Mouse (Mus musculus) heart, adult 9 months (tissue): ENCODE data around the gene Nrbp1.
"Not testable (repeated sequence)": the region's sequence is repeated elsewhere in the genome, so short reads cannot be mapped to it uniquely, and the experiment has no call there.

Experiments
- DNase-seq, 2 experiments: peaks; one replicate each; pipeline ENCODE4 v3.0.0; 2022; ENCODE audit warnings: low spot score in 2 of 2

Gene Nrbp1

DNA sequence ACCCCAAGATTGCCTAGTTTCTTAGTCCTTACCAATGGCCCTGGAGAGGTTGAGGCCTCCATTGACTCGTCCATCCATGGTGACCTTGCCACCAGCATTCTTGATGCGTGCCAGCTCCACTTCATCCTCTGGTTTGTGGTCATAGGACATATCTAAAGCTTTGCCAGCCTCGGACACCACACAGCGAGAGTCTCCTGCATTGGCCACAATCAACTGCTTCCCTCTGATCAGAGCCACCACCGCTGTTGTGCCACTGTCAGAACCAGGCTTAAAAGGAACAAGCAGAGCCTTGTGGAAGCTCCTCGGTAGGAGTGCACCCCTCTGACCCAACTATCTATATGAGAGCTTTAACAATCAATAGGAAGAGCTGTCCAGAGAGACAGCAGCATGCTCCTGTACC is 36.2 kb upstream of the Nrbp1 start:
- DNase-seq = no peak

DNA sequence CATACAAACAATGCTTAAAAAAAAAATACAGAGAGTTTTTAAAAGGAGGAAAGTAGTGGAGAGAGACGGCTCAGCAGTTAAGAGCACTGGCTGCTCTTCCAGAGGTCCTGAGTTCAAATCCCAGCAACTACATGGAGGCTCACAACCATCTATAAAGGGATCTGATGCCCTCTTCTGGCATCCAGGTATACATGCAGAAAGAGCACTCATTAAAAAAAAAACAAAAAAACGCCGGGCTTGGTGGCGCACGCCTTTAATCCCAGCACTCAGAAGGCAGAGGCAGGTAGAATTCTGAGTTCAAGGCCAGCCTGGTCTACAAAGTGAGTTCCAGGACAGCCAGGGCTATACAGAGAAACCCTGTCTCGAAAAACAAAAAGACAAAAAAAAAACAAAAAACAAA is 24.1 kb upstream of the Nrbp1 start:
- DNase-seq = not testable (repeated sequence)

DNA sequence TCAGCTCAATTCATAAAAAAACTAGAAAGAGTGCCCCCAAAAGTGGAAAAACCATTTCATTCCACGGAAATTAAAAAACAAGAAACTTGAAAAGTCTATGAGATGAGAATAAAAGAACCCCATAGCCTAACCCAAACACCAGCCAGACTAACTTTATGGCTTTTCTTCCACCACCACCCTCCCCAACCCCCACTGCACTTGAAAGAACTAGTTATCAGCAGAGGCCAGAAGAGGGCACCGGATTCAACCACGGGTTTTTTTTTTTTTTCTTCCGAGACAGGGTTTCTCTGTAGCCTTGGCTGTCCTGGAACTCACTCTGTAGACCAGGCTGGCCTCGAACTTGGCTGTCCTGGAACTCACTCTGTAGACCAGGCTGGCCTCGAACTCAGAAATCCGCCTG is 22.4 kb upstream of the Nrbp1 start:
- no peak for DNase-seq

DNA sequence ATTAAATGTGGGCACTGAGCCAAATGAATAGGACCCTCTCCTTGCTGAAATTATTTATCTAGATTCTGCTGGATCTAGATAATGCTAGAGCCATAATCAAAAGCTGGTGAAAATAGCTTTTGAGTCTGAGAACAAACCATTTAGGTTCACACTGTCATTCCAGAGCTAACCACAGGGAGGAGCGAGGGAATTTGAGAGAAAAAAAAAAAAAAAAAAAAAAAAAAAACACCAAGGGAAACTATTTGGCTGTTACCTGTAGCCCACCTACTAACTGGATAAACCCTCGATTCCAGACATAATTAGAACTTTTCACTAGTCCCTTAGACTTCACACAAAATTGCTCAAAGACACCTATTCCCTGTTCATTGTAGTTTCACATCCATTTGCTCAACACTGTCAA is 21.6 kb upstream of the Nrbp1 start:
- DNase-seq = no peak

DNA sequence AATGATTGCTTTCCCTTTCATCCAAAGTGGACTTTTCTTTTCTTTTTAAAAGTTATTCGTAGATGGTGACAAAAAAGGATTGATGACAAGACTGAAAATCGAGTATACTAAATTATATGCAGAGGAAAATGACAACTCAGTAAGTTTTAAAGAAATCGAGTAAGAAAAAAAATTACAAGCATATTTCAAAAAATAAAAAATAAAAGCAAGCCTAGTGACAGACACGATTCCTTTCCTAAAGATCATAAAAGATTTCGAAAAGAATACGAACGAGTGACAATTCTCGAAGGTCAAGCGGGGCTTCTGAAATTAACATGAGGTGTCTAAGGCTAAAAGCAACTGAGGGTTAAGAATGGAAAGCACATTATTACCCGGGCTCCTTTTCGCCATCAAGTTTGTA is 21.2 kb upstream of the Nrbp1 start:
- no peak for DNase-seq

DNA sequence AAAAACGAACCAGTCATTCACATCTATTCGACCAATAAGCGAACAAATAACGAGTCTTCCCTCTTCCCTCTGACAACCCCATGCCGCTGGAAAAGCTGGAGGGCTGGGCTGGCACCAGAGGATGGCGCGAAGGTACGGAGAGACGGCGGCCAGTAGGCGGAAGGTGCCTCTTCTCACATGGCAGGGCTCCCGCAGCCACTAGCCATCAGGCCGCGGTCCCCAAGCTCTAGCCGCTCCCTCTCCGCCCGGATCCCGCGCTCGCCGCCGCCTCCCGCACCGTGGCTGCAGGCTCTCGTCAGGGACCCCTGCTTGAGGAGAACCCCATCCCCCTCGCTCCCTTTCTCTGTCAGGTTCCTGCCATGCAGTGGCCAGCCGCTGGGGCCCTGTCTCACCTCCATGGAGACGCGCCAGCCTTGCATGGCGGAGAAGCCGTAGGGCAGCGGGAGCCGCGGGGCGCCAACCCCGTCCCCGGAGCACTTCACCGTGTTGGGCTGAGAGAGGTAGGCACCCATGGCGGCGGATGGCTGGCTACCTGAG is 20.7 kb upstream of the Nrbp1 start:
- no peak for DNase-seq

DNA sequence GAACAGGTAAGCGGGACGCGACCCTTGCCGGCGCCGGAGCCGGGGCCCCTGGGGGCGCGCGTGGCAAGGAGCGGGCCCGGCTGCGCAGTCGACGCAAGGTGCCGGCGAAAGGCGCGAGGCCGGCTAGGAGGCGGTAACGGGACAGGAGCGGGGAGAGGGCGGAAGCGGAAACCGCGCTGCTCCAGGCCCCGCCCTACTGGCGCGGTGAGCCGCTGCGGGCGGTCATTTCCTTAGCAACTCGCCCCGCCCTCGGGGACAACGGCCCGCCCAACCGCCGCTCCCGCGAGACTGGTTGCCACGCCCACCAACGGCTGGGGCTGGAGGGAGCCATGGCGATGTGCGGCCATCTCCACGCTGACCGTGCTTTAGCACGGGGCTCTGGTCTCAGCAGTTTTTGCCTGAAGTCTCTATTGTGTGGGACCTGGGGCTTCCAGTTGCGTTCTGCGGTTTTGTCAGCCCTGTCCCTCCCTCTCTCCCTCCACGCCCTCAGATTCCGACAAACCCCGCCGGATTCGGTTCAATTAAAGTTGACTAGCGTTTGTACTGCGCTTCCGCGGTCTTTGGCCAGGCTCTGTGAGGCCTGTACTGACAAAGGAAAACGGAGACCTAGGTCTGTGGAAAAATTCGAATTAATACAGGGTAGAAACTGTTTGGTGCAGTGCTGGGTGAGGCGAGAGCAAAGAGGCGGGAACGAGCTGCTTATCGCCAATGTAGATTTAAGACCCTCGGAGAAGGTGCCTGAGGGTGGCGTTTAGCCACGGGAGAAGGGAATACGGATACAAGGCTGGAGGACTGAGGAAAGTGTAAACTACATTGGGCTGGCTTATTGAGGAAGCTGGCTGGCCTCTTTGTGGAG is 20.0 kb upstream of the Nrbp1 start, which contains the start of gene Ppm1g:
Gene Ppm1g, minus strand, starts transcription at position 240 of the 856 bp plus-strand sequence.
- peak; percentile 97 to 98 for DNase-seq

DNA sequence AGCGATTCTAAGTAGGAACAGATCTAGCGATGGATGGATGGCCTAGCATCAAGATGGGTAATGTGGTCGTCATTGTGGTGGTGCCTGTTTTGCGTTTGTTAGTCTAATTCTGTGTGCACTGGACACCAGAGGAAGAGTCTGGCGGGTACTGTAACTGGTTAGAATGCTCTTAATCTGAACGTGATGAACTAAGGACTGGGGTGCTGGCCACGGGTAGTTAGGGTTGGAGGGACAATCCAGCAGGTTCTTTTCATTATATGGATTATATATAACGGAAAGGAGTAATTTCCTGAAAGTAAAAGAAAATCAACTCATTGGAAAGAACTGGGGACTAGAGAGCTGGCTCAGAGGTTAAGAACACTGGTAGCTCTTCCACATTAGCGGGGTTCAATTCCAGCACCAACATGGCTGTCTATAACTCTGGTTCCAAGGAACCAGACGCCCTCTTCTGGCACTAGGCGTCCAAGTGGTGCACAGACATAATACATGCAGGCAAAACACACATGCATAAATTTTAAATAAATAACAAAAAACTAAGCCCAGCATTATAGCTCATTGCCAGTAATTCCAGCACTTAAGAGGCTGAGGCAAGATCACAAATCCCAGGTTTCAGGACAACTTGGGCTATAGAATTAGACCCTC is 19.2 kb upstream of the Nrbp1 start:
- no peak for DNase-seq

DNA sequence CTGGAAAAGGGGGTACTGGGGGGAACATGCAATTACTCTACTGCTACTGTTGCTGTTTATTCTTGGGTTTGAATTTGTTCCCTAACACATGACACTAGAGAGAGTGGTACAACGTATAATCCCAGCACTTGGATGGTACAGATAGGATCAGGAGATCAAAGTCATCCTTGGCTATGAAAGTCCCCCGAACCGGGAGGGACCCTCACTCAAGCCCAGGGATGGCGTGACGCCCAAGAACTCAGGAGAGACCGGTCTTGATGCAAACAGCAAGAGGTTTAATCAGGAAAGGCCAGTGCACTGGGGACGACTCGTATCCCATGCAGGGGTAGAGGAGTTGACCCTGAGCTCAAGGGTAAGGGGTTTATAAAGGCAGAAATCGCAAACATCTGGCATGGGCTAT is 18.0 kb upstream of the Nrbp1 start:
- no peak for DNase-seq

DNA sequence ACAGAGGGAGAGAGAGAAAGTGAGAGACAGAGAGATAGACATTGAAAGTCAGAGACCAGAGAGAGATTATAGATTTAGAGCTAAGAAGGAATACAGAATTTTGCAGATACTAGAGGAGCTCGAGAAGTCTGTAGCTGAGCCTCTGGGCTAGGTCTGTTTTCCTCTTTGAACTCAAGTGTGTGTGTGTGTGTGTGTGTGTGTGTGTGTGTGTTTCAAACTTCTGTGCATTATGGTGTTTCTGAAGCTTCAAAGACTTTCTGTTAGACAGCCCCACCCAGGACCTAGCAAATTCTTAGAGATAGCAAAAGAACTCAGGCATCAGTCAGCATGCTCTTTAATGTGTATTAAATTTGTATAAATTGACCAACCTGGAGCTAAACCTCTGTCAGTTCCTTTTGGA is 14.0 kb upstream of the Nrbp1 start:
- DNase-seq = no peak

DNA sequence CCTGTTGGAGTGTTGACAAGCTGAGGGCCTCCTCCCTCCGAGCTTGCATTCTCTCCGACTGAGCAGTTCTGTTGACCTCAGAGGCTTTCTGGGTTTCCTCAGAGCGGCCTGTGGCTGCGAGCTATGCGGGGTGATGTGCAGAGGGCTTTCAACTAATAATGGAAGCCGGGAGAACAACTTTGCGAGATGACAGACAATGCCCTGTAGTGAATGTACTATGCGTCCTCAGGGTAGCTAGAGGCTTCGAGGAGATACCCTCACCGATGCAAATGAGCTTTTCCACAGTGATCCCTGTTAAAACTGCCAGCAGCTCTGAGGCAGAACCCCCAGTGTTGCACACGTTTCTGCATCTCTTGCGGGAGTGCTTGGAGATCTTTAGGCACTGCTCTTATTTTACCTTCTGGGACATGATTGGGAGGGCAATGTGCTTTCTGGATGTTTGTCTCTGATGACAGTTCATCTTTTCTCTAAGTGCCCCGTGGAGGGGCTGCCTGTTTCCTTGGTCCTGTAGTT is 914 bp downstream of the Nrbp1 start:
- DNase-seq = no peak

DNA sequence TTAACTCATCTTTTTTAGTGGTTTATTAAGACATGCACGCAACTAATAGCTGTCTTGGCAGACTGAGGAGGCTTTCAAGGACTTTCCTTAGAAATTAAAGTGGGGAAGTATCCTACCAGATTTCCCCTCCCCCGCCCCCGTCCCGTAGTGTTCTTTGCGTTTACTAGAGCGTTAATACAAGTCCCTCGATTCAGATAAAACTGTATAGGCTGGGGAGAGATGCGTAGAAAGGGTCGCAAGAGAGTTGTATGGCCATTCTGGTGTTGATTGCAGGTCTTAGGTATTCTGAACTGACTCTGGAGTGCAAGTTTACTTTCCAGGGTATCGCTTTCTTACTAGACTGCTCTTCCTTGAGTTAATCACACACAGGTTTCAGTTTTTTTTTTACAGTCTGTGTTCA is 1.5 kb downstream of the Nrbp1 start:
- no peak for DNase-seq

DNA sequence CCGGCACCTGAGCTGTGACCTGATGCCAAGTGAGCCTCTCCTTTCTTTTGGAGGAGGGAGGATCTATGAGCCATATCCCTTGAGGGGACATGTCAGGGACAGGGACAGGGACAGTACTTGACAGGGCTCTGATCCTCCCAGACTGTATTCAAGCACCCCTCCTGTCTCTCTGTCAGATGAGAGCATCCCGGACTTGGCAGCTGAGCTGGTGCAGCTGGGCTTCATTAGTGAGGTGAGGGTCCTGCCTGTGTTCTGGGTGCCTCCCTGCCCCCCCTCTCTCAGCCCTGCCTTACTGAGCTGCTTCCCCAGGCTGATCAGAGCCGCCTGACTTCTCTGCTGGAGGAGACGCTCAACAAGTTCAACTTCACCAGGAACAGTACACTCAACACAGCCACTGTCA is 10.1 kb downstream of the Nrbp1 start:
- DNase-seq = no peak

DNA sequence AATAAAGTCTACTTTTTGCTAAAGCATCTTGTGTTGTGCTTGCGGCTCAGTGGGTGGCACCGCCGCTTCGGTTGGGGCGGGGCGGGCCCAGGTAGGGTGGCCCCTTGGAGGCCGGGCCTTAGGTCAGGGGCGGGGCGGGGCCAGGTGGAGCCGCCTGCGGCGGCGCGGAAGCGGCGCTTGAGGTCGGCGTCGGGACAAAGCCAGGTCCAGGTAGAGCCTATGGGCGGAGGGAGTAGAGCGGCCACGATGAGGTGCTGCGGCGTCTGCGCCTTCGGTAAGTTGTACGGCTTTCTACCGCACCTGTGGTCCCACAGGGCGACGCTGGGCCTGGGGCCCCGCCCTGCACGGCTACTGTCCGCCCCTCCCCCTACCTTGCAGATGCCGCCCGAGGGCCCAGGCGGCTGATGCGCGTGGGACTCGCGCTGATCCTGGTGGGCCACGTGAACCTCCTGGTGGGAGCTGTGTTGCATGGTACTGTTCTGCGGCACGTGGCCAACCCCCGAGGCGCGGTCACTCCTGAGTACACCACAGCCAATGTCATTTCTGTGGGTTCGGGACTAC is 11.0 kb downstream of the Nrbp1 start, which contains the start of gene Krtcap3:
Gene Krtcap3, plus strand, starts transcription at position 151 of the 561 bp plus-strand sequence.
- no peak for DNase-seq

DNA sequence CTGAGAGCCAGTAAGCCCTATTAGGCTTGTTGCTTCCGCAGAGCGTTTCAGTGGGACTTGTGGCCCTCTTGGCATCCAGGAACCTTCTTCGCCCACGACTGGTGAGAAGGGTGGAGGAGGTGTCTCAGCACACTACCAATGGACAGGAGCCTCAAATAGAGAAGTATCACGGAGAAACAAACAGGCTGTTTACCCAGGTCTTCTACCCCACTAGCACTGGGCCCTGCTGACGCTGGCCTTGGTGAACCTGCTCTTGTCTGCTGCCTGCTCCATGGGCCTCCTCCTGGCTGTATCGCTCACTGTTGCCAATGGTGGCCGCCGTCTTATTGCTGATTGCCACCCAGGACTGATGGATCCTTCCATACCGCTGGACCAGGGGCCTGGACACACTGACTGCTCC is 11.5 kb downstream of the Nrbp1 start:
- no peak for DNase-seq

DNA sequence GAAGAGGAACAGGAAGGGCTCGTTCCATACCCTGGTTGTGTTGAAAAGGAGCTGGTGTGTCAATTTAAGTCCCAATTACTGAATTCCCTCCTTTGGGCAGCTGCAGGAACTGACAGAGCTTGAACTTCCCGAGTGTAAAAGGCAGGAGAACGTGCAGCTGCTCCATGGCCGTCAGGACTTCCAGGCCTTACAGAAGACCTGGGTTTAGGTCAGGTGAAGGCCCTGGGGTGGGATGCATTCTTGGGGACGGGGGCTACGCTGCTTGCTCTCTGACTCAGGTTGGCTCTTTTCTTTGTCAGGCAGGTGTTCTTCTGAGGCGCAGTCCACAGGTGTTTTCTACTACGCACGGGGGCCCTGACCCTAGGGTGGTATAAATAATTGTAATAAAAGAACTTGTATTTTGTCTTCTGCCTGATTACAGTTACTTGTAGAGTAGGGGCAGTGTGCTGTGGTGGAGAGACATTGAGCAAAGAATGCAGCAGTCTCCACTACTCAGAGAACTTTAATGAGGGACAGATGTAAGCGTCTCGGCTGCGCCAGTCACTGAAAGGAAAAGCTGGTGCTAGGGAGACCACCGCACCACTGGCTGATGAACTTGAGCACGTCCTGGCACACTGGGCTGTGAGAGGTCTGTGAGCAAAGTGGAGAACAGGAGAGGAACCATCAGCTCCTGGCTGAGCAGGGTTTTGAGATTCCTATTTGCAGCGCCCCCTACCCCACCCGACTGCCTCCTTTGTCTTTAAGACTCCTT is 12.3 kb downstream of the Nrbp1 start:
- no peak for DNase-seq

DNA sequence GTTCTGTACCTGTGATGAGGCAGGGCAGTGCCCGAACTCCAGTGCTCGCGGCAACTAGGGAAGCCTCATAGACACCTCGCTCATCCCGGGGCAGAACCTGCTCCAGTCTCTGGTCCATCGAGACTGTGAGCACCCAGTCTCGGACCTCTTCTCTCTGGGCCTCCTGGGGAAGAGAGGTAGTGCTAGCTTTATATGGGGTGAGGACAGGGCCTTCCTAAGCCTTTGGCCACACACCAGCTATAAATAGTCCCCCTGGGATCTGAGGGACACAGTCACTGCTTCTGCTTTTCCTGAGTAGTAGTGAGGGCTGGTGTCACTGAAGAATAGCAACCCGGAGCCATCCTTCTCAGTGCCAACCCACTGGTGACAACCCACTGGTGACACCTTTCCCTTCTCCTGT is 13.1 kb downstream of the Nrbp1 start:
- DNase-seq = no peak

DNA sequence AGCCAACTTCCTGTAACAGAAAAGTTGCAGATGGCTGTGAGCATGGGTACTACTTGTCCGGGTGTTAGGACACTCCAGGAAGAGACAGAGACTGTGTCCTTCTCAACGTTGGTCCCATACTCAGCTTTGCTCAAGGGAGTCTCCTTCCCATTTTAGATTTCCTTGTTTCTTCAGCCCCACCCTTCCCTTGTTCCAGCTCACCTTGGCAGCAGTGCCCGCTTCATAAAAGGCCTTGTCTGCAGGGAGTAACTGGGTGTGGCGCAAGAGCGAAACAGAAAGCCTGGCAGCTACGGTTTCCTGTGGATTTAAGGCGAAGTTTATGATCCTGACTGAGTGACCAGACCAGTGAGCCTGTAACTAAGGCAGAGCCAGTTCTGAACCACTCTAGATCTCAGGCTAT is 13.8 kb downstream of the Nrbp1 start:
- DNase-seq = peak; percentile 64 to 70

DNA sequence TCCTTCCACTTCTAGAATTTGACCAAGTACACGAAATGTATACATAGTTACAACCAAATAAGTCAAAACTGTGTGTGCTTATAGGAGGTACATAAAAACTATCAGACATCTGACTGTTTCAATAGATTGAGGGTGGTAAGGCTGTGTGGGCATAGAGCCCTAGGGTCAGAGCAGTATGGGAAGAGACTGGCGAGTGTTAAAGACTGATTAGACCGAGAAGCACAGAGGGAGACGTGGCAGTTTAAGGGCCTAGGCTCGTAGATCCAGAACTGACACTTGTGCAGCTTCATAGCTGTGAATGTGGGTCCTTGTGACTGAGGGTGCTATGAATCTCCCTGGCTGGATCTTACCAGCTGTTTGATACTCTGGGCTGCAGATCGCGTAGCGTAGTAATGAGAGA is 14.2 kb downstream of the Nrbp1 start:
- no peak for DNase-seq

DNA sequence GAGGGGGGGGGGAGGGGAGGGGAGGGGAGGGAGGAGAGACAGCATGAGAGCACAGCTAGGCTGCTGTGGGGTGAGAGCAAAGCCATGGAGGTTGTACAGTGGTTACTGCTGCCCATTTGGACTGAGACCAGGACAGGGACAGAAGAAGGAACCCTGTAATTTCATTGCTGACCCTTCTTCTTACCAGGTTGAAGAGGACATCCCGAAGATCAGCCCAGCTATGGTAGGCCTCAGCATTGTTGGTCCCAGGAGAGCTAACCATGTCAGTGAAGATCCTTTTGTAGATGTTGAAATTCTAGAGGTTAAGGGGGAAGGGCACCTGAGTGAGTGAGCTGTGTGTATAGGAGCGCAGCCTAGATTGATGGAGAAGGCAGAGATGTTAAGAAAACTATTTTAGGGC is 14.7 kb downstream of the Nrbp1 start:
- no peak for DNase-seq

DNA sequence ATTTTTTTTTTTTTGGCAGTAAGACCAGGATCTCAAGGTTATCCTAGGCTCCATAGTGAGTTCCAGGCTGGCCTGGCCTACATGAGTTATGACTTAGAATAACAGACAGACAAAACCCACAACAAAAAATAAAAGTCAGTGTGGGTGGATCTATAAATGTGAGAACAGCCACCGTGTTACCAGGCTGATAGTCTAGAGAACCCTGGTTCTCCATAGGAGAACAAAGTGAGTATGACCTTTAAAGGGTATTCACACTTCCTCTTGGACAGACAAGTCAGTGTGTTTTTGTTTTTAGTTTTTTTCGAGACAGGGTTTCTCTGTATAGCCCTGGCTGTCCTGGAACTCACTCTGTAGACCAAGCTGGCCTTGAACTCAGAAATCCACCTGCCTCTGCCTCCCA is 15.3 kb downstream of the Nrbp1 start:
- DNase-seq = no peak

DNA sequence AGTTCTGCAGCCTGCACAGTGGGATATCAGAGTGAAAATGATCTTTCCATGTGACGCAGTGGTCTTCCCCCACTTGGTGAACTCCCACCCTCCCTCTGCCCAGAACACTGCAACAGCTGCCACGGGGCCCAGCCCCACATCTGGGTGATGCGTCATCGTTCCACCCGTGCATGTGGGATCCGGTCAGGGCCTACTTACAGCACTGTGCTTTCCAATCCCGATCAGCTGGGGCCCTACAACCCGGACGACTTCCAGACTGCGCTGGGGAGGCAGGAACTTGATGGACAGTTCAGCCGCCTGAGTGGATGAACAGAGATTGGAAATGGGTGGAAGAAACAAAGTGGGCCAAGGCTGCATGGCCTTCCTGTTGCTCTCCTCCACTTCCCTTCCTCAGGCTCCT is 17.0 kb downstream of the Nrbp1 start:
- no peak for DNase-seq
